ENCODE assay signal across 15 mouse cellular contexts in the genomic region with DNA sequence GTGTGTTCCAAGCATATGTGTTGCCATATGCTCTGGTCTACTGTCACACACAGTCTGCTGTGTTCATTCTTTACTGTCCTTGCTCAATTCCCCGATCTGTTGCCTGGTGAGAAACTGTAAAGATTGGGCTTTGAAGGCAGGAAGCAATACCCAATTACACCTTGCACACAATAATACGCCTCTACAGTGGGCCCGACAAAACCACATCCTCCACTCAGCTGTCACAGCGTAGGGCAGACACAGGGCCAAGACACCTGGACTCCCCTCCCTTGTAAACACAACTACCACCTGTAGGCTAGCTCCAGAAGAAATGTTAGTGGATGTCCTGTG.
DNase-seq lines count a peak whose midpoint lies in the region; ATAC-seq and TF ChIP-seq lines count a peak whose summit lies in the region.
"Had no signal": no experiment of that assay in that cellular context is flagged by ENCODE, and none has a peak within 500 bp of the region (broad histone marks: within the 10 kb centered on the region; RNA-seq: fewer than 3 reads in every experiment).

No protein-coding gene starts in this region.

- H3K9me3 ChIP-seq in midbrain, embryonic 10.5 days (replicated peaks): no peaks in the 10 kb centered on the region
- H3K9me3 ChIP-seq in midbrain, postnatal 0 days (ENCODE audit: low read length): no peaks in the 10 kb centered on the region
- H3K9me3 ChIP-seq in forebrain, embryonic 14.5 days (replicated peaks; ENCODE audit: control insufficient read depth, low read length): no peaks in the 10 kb centered on the region
- no peaks in the 10 kb centered on the region for H3K9me3 ChIP-seq in midbrain, embryonic 12.5 days
- H3K9me3 ChIP-seq: kidney, embryonic 15.5 days; stomach, embryonic 15.5 days had no signal

- TF ChIP-seq CTCF in midbrain, postnatal 0 days (IDR thresholded peaks at IDR 0.05): no peak

- H3K4me1 ChIP-seq in midbrain, embryonic 10.5 days: peaks cover 49% of the 10 kb centered on the region
- H3K4me1 ChIP-seq in midbrain, postnatal 0 days (ENCODE audit: insufficient read depth, low read length): peaks cover 6% of the 10 kb centered on the region; the same call in 1 of the 2 replicates
- H3K4me1 ChIP-seq in forebrain, embryonic 14.5 days (ENCODE audit: control insufficient read depth, insufficient read depth, low read length): peaks cover 17% of the 10 kb centered on the region
- H3K4me1 ChIP-seq in midbrain, embryonic 12.5 days: peaks cover 27% of the 10 kb centered on the region

- H3K9ac ChIP-seq in midbrain, postnatal 0 days (replicated peaks; ENCODE audit: low read length, poor library complexity, severe bottlenecking): no peak overlapping the region
- H3K9ac ChIP-seq in forebrain, embryonic 14.5 days (ENCODE audit: low read length): no peak overlapping the region
- no peak overlapping the region for H3K9ac ChIP-seq in midbrain, embryonic 12.5 days (replicated peaks)
- H3K9ac ChIP-seq: kidney, embryonic 15.5 days; stomach, embryonic 15.5 days had no signal

- no peak for DNase-seq in midbrain, embryonic 10.5 days (ENCODE audit: low spot score)
- no peak for DNase-seq in midbrain, postnatal 0 days (ENCODE audit: low spot score)
- DNase-seq in forebrain, embryonic 14.5 days (ENCODE audit: low spot score): no peak
- peak; percentile 87 for DNase-seq in thymus, postnatal 14 days
- DNase-seq in adipocyte (ENCODE audit: low spot score): no peak
- DNase-seq in gastrocnemius, adult 18-20 months (ENCODE audit: low spot score): no peak
- no peak for DNase-seq in layer of hippocampus, adult 9-10 months (ENCODE audit: low spot score)
- DNase-seq: adrenal gland, adult 2 months; cerebellum, adult 11-12 months; gastrocnemius, postnatal 10 days; heart, postnatal 10 days had no signal

- no peaks in the 10 kb centered on the region for H3K27me3 ChIP-seq in midbrain, embryonic 10.5 days (ENCODE audit: low read depth, poor library complexity, severe bottlenecking)
- H3K27me3 ChIP-seq in midbrain, postnatal 0 days (ENCODE audit: insufficient read depth, low read length): no peaks in the 10 kb centered on the region
- H3K27me3 ChIP-seq in forebrain, embryonic 14.5 days (replicated peaks; ENCODE audit: control insufficient read depth, insufficient read depth, low read length): no peaks in the 10 kb centered on the region
- no peaks in the 10 kb centered on the region; the same call in none of the 2 replicates for H3K27me3 ChIP-seq in midbrain, embryonic 12.5 days
- H3K27me3 ChIP-seq: kidney, embryonic 15.5 days; stomach, embryonic 15.5 days had no signal

- H3K4me3 ChIP-seq in midbrain, embryonic 10.5 days: no peak overlapping the region
- H3K4me3 ChIP-seq in midbrain, postnatal 0 days (ENCODE audit: low read depth, low read length): no peak overlapping the region
- H3K4me3 ChIP-seq in forebrain, embryonic 14.5 days (ENCODE audit: low read depth, low read length): no peak overlapping the region
- no peak overlapping the region for H3K4me3 ChIP-seq in midbrain, embryonic 12.5 days
- H3K4me3 ChIP-seq: kidney, embryonic 15.5 days; stomach, embryonic 15.5 days had no signal

- H3K36me3 ChIP-seq in midbrain, embryonic 10.5 days: no peaks in the 10 kb centered on the region
- H3K36me3 ChIP-seq in midbrain, postnatal 0 days (ENCODE audit: insufficient read depth, low read length): no peaks in the 10 kb centered on the region
- H3K36me3 ChIP-seq in forebrain, embryonic 14.5 days (ENCODE audit: control insufficient read depth, insufficient read depth, low read length): no peaks in the 10 kb centered on the region
- H3K36me3 ChIP-seq in midbrain, embryonic 12.5 days: no peaks in the 10 kb centered on the region
- H3K36me3 ChIP-seq: G1E; kidney, embryonic 15.5 days; stomach, embryonic 15.5 days had no signal

- H3K4me2 ChIP-seq in midbrain, postnatal 0 days (ENCODE audit: low read depth, low read length, poor library complexity, severe bottlenecking): no peak overlapping the region
- H3K4me2 ChIP-seq in forebrain, embryonic 14.5 days (ENCODE audit: low read length): no peak overlapping the region; the same call in 1 of the 2 replicates
- no peak overlapping the region for H3K4me2 ChIP-seq in midbrain, embryonic 12.5 days (replicated peaks)

- no peak for ATAC-seq in midbrain, postnatal 0 days (ENCODE audit: low FRiP score)
- peak; percentile 25 for ATAC-seq in forebrain, embryonic 14.5 days
- ATAC-seq in midbrain, embryonic 12.5 days (ENCODE audit: low FRiP score, low read depth): peak; percentile 21; the same call in 1 of the 2 replicates

- peak overlapping the region; percentile 91; the same call in 1 of the 2 replicates for H3K27ac ChIP-seq in midbrain, embryonic 10.5 days (replicated peaks)
- no peak overlapping the region for H3K27ac ChIP-seq in midbrain, postnatal 0 days (ENCODE audit: low read depth, low read length)
- H3K27ac ChIP-seq in forebrain, embryonic 14.5 days (ENCODE audit: low read depth, low read length): peak overlapping the region; percentile 87; the same call in 1 of the 2 replicates
- H3K27ac ChIP-seq in midbrain, embryonic 12.5 days (replicated peaks): no peak overlapping the region
- H3K27ac ChIP-seq: stomach, embryonic 15.5 days had no signal

- WGBS in midbrain, embryonic 10.5 days: 97% methylated on average over 4 of the region's 4 CpGs
- WGBS in midbrain, postnatal 0 days: 70% methylated on average over 4 of the region's 4 CpGs
- 59% methylated on average over 4 of the region's 4 CpGs for WGBS in forebrain, embryonic 14.5 days
- 90% methylated on average over 4 of the region's 4 CpGs for WGBS in midbrain, embryonic 12.5 days

Comparison
In these comparisons a context has a peak if more than half of its experiments do, and no peak if none do; other contexts are left out.
1. H3K27ac ChIP-seq: peak in midbrain, embryonic 10.5 days (single experiment) and forebrain, embryonic 14.5 days (single experiment); none in midbrain, postnatal 0 days (single experiment) and midbrain, embryonic 12.5 days (single experiment).